Mouse (Mus musculus): ENCODE measurements at regions not wholly inside any gene's neighbourhood (a gene's known extent, or its start where the extent isn't known, plus 50 kb on each side); places are given as distances from the start of the nearest gene placed in this dataset.

DNA sequence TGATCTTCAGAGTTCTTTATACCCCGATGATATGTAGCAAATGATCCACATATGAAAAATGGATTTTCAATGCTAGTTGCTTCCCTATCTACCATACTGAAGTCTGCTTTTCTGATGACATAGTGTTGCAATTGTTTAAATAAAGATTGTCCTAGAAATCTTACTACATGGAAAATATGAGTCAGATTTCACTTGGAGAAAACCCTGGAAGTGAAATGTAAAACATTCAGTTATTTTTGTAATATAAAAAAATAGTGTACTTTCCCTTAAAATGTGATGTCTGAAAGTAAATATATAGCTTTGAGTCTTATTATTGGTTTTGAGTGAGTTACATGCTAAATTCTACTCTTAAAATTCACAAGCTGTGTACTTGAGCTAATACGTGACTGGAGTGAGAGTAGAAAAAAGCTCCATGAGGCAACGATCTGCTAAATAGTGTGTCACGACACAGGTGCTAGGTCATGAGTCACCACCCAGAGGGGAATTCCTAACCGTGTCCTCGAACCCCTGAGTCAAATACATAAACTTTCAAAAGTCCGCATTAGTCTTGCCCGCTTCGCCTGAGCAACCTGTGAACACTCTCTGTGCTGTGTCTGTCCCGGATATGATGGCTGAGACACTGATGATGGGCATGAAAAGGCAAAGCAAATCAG is 430.5 kb downstream of the Hsfy2 start:
- DNase-seq (ENCODE audit: low spot score in 2 of 2), result no peak

DNA sequence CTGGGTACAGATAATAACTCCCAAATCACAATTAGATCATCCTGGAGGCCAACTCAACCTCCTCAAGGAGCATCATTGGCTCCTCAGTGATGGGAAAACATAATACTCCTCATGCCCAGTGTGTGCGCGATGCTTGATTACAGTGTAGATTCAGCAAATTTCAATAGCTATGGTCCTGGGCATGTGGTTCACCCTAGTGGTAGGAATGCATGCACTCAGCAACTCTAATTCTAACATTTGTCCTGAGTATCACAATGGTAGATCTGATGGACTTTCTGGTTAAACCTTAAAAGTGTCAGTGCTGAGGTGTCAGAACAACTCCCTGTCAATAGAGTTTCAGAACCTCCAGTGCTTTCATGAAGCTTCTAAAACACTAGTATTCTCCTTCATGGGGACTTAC is 442.0 kb downstream of the Hsfy2 start:
- DNase-seq (ENCODE audit: low spot score in 2 of 2), result no peak

DNA sequence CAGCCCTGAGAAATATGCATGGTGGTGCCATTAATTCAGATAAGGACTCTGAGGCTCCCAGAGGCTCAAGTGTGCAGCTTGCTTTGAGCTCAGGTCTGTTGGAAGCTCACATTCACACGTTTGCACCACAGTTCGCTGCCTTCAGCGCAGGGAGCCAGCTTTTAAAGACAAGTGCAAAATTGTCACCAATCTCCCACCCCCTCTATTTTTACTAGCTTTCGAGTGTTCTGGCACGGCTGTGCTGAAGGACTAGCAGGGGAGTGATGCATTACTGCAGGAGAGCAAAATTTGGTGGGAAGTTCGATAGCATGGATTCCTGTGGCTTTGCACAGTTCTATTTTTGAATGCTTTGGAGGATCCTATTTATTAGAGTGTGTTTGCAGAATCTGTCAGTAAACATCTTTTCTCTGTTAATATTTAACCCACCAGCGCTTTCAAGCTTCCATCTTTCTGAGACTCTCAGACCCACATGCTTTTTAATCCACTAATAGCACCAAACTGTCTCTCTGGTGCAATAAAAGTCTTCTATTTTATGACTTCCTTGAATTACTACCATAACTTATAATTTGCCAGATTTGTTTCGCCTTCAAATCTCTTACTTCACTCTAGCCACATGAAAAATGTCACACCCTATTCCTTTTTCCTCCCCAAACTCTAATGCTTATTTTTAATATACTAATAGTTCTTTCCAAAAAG is 453.6 kb downstream of the Hsfy2 start:
- no peak for DNase-seq (ENCODE audit: low spot score in 2 of 2)

DNA sequence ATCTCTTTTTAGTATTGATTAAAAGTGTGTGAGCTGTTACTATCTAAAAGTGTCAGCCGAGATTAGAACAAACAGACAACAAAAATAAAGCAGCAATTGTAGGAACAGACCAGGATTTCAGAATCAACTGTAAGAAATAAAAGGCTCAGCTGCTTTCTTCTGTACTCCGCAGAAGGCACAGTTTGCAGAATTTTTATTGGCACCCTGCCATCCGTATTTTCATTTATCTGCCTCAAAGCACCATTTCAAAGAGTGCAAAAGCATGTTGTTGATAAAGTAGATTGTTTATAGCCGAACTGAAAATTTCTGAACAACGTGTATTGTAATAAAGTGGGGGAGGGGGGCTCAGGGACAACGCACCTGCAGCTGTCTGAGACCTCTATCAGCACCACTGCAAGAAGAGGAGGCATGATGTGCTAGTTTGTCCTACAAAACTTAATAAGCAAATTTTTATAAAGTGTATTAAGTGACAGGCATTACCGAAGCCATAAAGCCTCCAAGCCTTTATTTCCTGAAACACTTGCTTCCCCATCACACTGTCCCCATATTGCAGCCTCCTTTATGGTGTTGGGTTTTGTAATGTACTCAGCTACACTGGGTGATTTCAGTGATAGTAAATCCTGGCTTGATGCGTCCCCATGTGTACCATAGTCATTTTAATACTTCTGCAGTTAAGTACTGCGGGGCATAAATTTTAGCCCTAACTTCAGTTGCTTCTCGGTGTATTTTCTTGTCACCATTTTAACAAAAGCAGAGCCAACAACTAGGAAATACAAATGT is 457.8 kb downstream of the Hsfy2 start:
- no peak for DNase-seq (ENCODE audit: low spot score in 2 of 2)

DNA sequence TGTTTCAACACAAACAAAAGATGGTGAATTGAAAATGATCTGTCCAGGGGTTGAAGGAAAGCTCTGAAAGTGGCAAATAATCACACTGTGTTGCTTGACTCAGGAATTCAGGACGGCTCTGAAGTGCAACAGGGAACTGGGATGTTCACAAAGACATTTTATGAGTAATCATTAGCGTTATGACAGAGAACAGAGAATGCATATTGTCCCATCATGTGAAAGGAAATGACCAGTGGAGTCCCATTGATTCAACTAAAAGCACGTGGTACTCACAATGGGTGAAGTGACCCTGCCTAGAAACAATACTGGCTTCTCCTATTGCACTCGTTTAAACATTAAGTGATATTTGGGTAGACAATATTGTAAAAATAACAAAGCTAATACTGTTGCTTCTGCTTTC is 466.1 kb downstream of the Hsfy2 start:
- DNase-seq (ENCODE audit: low spot score in 2 of 2), result no peak

DNA sequence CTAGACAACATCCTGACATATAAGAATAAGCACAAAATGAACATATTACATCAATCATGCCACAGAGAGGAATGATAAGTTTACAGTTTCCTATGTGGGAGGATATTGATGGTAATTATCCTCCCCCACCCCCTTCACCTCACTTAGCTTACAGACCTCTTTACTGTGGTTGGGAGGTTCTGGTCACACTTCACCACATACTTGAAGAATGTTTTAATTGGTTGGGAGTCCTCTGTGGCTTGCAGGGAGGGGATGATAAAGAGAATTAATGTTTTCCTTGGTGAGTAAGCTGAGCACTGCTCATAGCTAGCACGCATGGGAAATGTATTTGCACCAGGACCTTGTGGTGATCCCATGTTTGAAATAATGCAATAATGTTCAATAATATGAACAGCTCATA is 468.5 kb downstream of the Hsfy2 start:
- DNase-seq (ENCODE audit: low spot score in 2 of 2), result no peak

DNA sequence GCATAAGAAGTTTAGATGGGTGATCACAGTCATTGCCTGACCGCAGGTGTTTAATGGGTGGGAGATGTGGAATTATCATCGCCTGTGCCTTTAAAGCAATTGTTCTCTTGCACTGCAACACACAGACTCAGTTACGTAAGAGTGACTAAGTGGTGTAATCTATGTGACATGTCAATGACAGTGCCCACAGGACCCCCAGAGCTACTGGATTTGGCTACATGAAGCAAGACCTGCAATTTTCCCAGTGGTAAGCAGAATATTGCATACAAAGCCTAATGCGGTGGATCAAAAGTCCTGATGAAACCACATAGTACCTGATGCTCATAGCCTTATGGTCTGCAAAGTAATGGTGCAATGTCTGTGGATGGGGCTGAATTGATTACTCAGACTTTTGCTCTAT is 469.2 kb downstream of the Hsfy2 start:
- DNase-seq (ENCODE audit: low spot score in 2 of 2), result no peak

DNA sequence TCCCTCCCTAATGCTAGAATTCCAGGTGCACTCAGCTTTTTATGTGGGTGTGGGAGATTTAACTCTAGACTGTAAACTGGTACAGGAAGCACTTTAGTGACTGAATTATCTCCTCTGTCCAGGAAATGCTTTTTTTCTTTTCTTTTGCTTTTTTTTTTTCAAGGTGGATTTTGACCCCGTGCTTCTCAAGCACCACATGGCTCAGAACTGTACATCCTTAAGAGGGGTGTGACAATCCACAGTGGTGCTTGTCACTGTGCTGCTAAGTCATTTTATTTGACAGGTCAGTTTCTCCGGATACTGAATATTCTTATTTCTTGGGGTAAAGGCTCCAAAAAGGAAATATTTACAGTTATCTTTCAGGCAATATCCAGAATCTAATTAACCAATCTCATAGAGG is 472.0 kb downstream of the Hsfy2 start:
- DNase-seq (ENCODE audit: low spot score in 2 of 2), result no peak

DNA sequence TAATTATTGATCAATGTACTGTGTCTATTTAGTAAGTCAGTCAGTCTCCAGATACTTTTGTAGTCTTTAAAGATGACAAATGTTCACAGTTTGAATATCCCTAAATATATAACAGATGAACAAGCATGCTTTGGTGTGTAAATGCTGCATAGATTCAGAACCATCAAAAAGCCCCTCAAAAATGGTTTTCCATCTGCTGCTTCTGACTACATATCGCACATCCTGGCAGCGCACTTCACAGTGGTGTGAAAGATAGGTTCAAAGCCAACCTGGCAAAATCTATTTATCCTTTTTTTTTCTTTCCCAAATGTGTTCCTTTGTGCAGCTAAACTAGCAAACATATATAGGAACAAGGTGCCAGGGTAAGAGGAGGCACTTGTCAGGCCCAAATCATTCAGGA is 472.9 kb downstream of the Hsfy2 start:
- no peak for DNase-seq (ENCODE audit: low spot score in 2 of 2)

DNA sequence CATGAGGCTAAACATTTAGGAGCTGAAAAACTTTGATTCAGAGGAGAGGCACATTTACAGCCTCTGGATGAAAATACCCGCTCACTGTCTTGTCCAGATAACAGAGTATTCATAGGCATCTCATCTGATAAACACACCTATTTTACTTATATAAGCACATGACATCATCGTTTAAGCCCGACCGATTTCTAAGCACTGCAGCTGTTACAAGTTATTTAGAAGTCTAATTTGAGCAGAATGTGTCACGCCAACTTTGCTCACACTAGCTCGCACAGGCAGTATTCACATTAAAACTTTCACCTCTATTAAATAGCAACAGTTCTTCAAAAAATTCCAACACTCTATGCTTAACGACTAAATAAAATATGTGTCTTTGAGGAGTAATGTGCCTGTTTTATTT is 506.3 kb downstream of the Hsfy2 start:
- no peak for DNase-seq (ENCODE audit: low spot score in 2 of 2)

DNA sequence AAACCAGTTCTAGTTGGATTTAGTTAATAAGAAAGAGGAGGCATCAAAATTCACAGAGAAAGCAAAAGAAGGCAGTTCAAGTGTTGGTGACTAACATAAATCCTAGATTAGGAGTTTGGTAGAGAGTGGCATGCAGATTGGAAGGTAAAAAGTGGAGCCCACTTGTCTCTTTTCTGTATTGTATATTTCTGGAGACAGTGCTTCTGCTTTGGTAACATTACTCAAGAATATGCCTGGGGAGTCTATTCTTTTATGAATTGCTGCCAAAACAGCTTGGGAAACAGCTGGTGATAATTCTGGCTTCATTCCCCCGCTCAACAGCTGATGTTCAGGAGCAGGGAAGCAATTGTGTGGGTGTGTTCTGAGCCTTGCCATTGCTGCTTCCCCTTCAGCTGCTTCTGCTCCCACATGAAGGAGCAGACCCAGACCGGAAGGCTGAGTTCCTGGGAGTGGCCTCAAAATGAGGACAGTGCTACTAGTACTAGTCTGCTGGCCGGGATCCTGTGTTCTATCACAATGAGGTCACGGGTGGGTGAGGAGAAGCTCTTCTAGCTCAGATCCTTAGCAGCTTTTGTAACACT is 547.9 kb downstream of the Hsfy2 start:
- DNase-seq (ENCODE audit: low spot score in 2 of 2), result peak; percentile 3 to 7

DNA sequence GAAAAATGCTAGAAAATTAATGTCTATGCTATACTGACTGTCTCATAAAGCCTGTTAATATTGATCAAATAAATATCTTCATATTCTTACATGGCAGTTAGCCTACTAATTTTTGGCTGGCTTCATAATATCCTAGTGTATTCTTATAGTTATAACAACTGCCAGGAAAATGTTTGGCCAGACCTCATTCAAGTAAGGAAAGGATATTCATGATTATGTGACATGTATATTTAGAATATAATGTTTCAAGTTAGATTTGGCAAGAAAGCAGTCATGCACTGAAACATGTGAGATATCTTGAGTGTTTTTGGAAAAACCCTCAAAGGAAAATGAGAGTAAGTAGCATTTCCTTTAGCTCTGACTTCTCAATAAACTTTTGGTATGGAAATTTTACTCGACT is 548.9 kb downstream of the Hsfy2 start:
- DNase-seq (ENCODE audit: low spot score in 2 of 2), result no peak

DNA sequence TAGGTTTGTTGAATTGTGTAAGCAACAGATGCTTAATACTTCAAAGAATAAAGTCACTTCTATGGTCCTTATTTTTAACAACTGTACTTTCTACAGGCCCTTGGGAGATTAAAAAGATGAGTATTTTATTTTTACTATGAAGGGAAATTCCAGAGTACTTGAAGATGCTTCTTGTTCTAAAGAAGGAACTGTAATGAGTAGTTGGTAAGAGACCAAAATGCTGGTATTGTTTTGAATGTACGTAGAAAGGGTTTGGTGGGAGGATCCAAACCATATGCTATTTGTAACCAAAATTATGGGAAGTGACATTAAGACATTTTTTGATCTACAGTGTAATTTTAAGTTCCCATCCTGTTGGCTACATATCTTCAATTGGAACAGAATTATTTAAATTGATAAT is 560.5 kb downstream of the Hsfy2 start:
- DNase-seq (ENCODE audit: low spot score in 2 of 2), result no peak

DNA sequence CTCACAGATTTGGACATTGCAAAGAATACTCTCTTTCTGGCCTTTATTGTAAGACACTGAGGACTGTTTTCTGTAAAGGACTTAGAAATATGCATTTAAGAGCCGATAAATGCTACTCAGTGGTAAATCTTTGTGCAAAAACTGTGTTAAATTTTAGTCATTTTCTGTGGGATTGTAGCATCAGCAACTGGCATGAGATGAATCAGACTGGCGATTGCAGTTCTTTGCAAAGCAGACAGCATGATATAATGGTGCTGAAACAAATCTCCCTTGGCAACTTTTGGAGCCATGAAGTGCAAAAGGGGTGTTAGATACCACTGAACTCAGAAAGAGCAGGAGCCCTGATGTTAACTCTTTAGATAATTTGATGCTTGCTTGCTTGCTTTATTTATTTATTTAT is 565.0 kb downstream of the Hsfy2 start:
- no peak for DNase-seq (ENCODE audit: low spot score in 2 of 2)

DNA sequence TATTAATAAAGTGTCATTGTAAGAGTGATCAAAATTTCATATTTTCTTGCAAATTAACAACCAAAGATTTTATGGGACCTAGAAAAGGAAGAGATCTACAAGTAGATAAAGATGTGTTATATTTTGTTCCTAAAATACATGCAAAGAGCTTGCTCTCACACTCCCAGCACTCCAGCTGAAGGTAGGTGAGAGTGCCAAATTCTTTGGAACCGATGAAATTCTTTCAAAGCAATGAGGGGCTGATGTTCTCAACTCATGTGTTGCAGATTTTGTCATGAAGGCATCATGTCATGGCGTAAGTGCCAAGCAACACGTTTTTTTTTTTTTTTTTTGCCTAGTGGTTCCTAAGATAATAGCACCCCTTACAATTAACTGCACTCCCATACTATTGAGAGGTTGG is 573.8 kb downstream of the Hsfy2 start:
- no peak for DNase-seq (ENCODE audit: low spot score in 2 of 2)

Measured in gastrocnemius, adult 8-10 months (tissue).